In the genomic region with DNA sequence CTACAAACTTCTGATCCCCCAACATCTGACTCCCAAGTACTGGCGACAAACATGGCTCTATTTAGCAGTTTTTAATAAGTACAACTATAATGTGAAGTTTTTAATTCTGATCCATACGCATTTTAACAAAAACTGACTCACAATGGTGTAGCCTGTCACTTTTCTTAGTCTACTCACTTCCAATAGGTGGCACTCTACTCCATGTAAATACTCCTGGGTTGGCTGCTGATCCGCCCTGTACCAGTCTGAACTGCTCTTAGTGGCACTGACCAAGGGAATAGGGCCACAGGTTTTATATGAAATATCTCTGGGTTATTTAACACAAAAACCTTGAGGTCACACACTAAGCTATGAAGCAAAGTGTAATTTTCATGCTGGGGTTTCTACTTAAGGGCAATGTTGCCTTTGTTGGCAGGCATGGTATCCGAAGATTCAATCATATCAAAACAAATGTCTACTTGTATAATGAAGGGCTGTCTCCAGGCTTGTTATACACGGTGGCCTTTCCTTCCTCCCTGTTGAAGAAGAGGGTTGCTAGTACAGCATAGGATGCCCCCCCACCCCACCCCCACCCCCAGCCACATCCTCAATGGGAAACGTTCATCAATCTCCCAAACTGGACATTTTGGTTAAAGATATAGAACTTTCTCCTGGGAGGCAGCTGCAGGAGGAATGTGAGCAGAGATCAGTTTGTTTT, we compare ENCODE assay signal across 8 mouse cellular contexts.
DNase-seq lines count a peak whose midpoint lies in the region; ATAC-seq and TF ChIP-seq lines count a peak whose summit lies in the region.

No protein-coding gene starts in this region.

- POLR2A ChIA-PET in Patski (lab: Charles Lee): interaction anchor here (1.7 kb wide), 1 partner anchor 93 kb away, joined by 6 read pairs; a partner anchor contains a TSS

- no peaks in the 10 kb centered on the region for H3K4me1 ChIP-seq in neural tube, embryonic 15.5 days
- H3K4me1 ChIP-seq in forebrain, embryonic 16.5 days (replicated peaks; ENCODE audit: control insufficient read depth, insufficient read depth, low read length): no peaks in the 10 kb centered on the region
- peaks cover 5% of the 10 kb centered on the region; the same call in 1 of the 2 replicates for H3K4me1 ChIP-seq in intestine, embryonic 14.5 days (replicated peaks; ENCODE audit: control insufficient read depth, insufficient read depth, low read length)
- H3K4me1 ChIP-seq in liver, embryonic 14.5 days (replicated peaks; ENCODE audit: control insufficient read depth in 2 of 2, insufficient read depth in 2 of 2, low read length in 1 of 2): no peaks in the 10 kb centered on the region
- H3K4me1 ChIP-seq in neural tube, embryonic 12.5 days: no peaks in the 10 kb centered on the region

- peak; percentile 66 for TF ChIP-seq CTCF in Patski (IDR thresholded peaks at IDR 0.05)
- peak; percentile 28; the same call in 1 of the 2 replicates for TF ChIP-seq CTCF in liver, embryonic 14.5 days (IDR thresholded peaks at IDR 0.05; ENCODE audit: low read depth)

- ATAC-seq in neural tube, embryonic 15.5 days (ENCODE audit: low FRiP score): no peak
- ATAC-seq in Patski: peak; percentile 58
- ATAC-seq in forebrain, embryonic 16.5 days: peak; percentile 79
- peak; percentile 81 for ATAC-seq in intestine, embryonic 14.5 days (replicated peaks; ENCODE audit: low FRiP score, low TSS enrichment, low read depth)
- no peak for ATAC-seq in liver, embryonic 14.5 days (ENCODE audit: insufficient read depth)
- ATAC-seq in neural tube, embryonic 12.5 days (ENCODE audit: low FRiP score, low read depth): peak; percentile 91

- no peaks in the 10 kb centered on the region for H3K36me3 ChIP-seq in neural tube, embryonic 15.5 days
- H3K36me3 ChIP-seq in forebrain, embryonic 16.5 days (ENCODE audit: control insufficient read depth, insufficient read depth): no peaks in the 10 kb centered on the region
- peaks cover 14% of the 10 kb centered on the region; the same call in 1 of the 2 replicates for H3K36me3 ChIP-seq in intestine, embryonic 14.5 days (ENCODE audit: control insufficient read depth, insufficient read depth, low read length)
- H3K36me3 ChIP-seq in liver, embryonic 14.5 days (replicated peaks; ENCODE audit: control insufficient read depth, insufficient read depth, low read depth): no peaks in the 10 kb centered on the region
- H3K36me3 ChIP-seq in neural tube, embryonic 12.5 days: no peaks in the 10 kb centered on the region

- no peaks in the 10 kb centered on the region for H3K9me3 ChIP-seq in neural tube, embryonic 15.5 days (replicated peaks)
- H3K9me3 ChIP-seq in forebrain, embryonic 16.5 days (ENCODE audit: control insufficient read depth, low read length): peaks cover 2% of the 10 kb centered on the region; the same call in 1 of the 2 replicates
- no peaks in the 10 kb centered on the region for H3K9me3 ChIP-seq in intestine, embryonic 14.5 days (ENCODE audit: control insufficient read depth, low read length)
- no peaks in the 10 kb centered on the region for H3K9me3 ChIP-seq in liver, embryonic 14.5 days (ENCODE audit: control insufficient read depth, low read length)
- H3K9me3 ChIP-seq in neural tube, embryonic 12.5 days: no peaks in the 10 kb centered on the region

- no peak overlapping the region for H3K9ac ChIP-seq in neural tube, embryonic 15.5 days (replicated peaks)
- no peak overlapping the region for H3K9ac ChIP-seq in forebrain, embryonic 16.5 days (replicated peaks; ENCODE audit: low read depth, low read length)
- H3K9ac ChIP-seq in intestine, embryonic 14.5 days (ENCODE audit: low read length): no peak overlapping the region
- no peak overlapping the region for H3K9ac ChIP-seq in liver, embryonic 14.5 days (replicated peaks)
- H3K9ac ChIP-seq in neural tube, embryonic 12.5 days: no peak overlapping the region

- CTCF ChIA-PET in Patski (lab: Charles Lee): interaction anchor here (0.6 to 3.3 kb wide), 11 partner anchors 13 to 268 kb away, joined by 3 to 20 read pairs (median 7); no protein-coding TSS in a partner anchor

- peak; percentile 34 for DNase-seq in neural tube, embryonic 10.5 days (ENCODE audit: extremely low spot score, low spot score)
- DNase-seq in Patski (ENCODE audit: low read depth, low spot score): peak; percentile 33
- DNase-seq in intestine, embryonic 14.5 days (ENCODE audit: low spot score): no peak
- no peak for DNase-seq in liver, embryonic 14.5 days (ENCODE audit: low read depth in 3 of 3, low spot score in 3 of 3)
- no peak for DNase-seq in frontal cortex, postnatal 14 days (ENCODE audit: low spot score in 2 of 2)

- 61% methylated on average over 6 of the region's 6 CpGs for WGBS in neural tube, embryonic 15.5 days
- 55% methylated on average over 6 of the region's 6 CpGs for WGBS in forebrain, embryonic 16.5 days
- WGBS in intestine, embryonic 14.5 days: 53% methylated on average over 6 of the region's 6 CpGs
- 31% methylated on average over 6 of the region's 6 CpGs for WGBS in liver, embryonic 14.5 days (ENCODE audit: insufficient replicate concordance)
- WGBS in neural tube, embryonic 12.5 days: 58% methylated on average over 6 of the region's 6 CpGs

- TF ChIP-seq EP300 in liver, embryonic 14.5 days (IDR thresholded peaks at IDR 0.05; ENCODE audit: low read depth): no peak

- in situ Hi-C loops in Patski (cut with MboI; ENCODE audit: low pct_unique_long_range_greater_than_20kb): loop anchor here (5.0 to 10.0 kb wide), 3 partner anchors 97 to 419 kb away; a partner anchor contains a TSS

- no peaks in the 10 kb centered on the region for H3K27me3 ChIP-seq in neural tube, embryonic 15.5 days (replicated peaks)
- no peaks in the 10 kb centered on the region for H3K27me3 ChIP-seq in Patski
- no peaks in the 10 kb centered on the region for H3K27me3 ChIP-seq in forebrain, embryonic 16.5 days (replicated peaks; ENCODE audit: control insufficient read depth, insufficient read depth, low read length)
- no peaks in the 10 kb centered on the region for H3K27me3 ChIP-seq in intestine, embryonic 14.5 days (replicated peaks; ENCODE audit: control insufficient read depth, insufficient read depth, low read length)
- no peaks in the 10 kb centered on the region for H3K27me3 ChIP-seq in liver, embryonic 14.5 days (ENCODE audit: control insufficient read depth, insufficient read depth, low read length)
- no peaks in the 10 kb centered on the region for H3K27me3 ChIP-seq in neural tube, embryonic 12.5 days (replicated peaks)

- no peak overlapping the region for H3K4me2 ChIP-seq in neural tube, embryonic 15.5 days
- no peak overlapping the region for H3K4me2 ChIP-seq in forebrain, embryonic 16.5 days (ENCODE audit: low read length)
- H3K4me2 ChIP-seq in intestine, embryonic 14.5 days (ENCODE audit: low read length): no peak overlapping the region
- no peak overlapping the region for H3K4me2 ChIP-seq in liver, embryonic 14.5 days (ENCODE audit: low read depth)
- no peak overlapping the region for H3K4me2 ChIP-seq in neural tube, embryonic 12.5 days (replicated peaks)

- H3K27ac ChIP-seq in neural tube, embryonic 15.5 days (replicated peaks): no peak overlapping the region
- H3K27ac ChIP-seq in forebrain, embryonic 16.5 days (ENCODE audit: low read length): no peak overlapping the region
- H3K27ac ChIP-seq in intestine, embryonic 14.5 days (ENCODE audit: low read depth): no peak overlapping the region
- H3K27ac ChIP-seq in liver, embryonic 14.5 days: no peak overlapping the region
- H3K27ac ChIP-seq in neural tube, embryonic 12.5 days: no peak overlapping the region

- no peak overlapping the region for H3K4me3 ChIP-seq in neural tube, embryonic 15.5 days (replicated peaks)
- H3K4me3 ChIP-seq in forebrain, embryonic 16.5 days (replicated peaks; ENCODE audit: low read length): no peak overlapping the region
- H3K4me3 ChIP-seq in intestine, embryonic 14.5 days (ENCODE audit: low read depth, low read length): no peak overlapping the region
- H3K4me3 ChIP-seq in liver, embryonic 14.5 days (ENCODE audit: insufficient read depth in 1 of 2, low read depth in 2 of 2, low read length in 2 of 2): no peak overlapping the region
- H3K4me3 ChIP-seq in neural tube, embryonic 12.5 days: no peak overlapping the region

Comparison
In these comparisons a context has a peak if more than half of its experiments do, and no peak if none do; other contexts are left out.
1. ATAC-seq: peak in Patski (single experiment), forebrain, embryonic 16.5 days (single experiment), intestine, embryonic 14.5 days (single experiment) and neural tube, embryonic 12.5 days (single experiment); none in neural tube, embryonic 15.5 days (single experiment) and liver, embryonic 14.5 days (single experiment).
2. DNase-seq: peak in neural tube, embryonic 10.5 days (single experiment) and Patski (single experiment); none in intestine, embryonic 14.5 days (single experiment), liver, embryonic 14.5 days (0 of 3) and frontal cortex, postnatal 14 days (0 of 2).